Comparison of ENCODE assay signal across 16 mouse cellular contexts in the genomic region with DNA sequence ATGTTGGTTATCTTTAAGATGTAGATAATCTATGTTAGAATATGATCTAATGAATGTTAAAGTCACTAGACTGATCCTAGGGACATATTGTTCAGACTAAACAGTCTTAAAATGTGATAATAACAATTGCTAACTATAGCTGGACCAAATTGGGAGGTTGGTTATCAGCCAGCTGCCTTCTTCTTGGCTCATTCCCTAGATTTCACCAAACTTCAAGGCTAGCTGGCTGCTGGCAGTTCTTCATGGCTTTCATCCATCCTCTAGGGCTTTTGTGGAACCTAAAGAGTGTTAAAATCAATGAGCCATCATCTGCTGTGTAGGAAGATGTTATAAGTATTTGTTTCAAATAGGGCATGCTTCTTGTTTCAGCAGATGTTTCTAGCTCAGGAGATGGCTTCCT.
DNase-seq lines count a peak whose midpoint lies in the region; ATAC-seq and TF ChIP-seq lines count a peak whose summit lies in the region.
"Had no signal": no experiment of that assay in that cellular context is flagged by ENCODE, and none has a peak within 500 bp of the region (broad histone marks: within the 10 kb centered on the region; RNA-seq: fewer than 3 reads in every experiment).

No protein-coding gene starts in this region.

- H3K9ac ChIP-seq in forebrain, postnatal 0 days, result no peak overlapping the region
- no peak overlapping the region for H3K9ac ChIP-seq in forebrain, embryonic 12.5 days
- no peak overlapping the region for H3K9ac ChIP-seq in midbrain, embryonic 11.5 days (ENCODE audit: low read length)
- H3K9ac ChIP-seq: liver, embryonic 14.5 days had no signal

- no peak overlapping the region for H3K27ac ChIP-seq in forebrain, postnatal 0 days (ENCODE audit: low read depth, low read length)
- H3K27ac ChIP-seq in forebrain, embryonic 12.5 days, result no peak overlapping the region
- no peak overlapping the region for H3K27ac ChIP-seq in midbrain, embryonic 11.5 days (ENCODE audit: low read depth, low read length)
- H3K27ac ChIP-seq: embryonic facial prominence, embryonic 10.5 days; heart, embryonic 10.5 days; kidney, postnatal 0 days; liver, embryonic 14.5 days; midbrain, embryonic 10.5 days had no signal

- H3K27me3 ChIP-seq in forebrain, postnatal 0 days (ENCODE audit: insufficient read depth, low read length), result no peaks in the 10 kb centered on the region
- H3K27me3 ChIP-seq in forebrain, embryonic 12.5 days, result no peaks in the 10 kb centered on the region
- no peaks in the 10 kb centered on the region for H3K27me3 ChIP-seq in midbrain, embryonic 11.5 days (ENCODE audit: control insufficient read depth, insufficient read depth, low read length)

- H3K4me1 ChIP-seq in forebrain, postnatal 0 days (ENCODE audit: insufficient read depth), result no peaks in the 10 kb centered on the region
- H3K4me1 ChIP-seq in forebrain, embryonic 12.5 days, result no peaks in the 10 kb centered on the region
- H3K4me1 ChIP-seq in midbrain, embryonic 11.5 days (ENCODE audit: control insufficient read depth, insufficient read depth, low read length), result no peaks in the 10 kb centered on the region
- H3K4me1 ChIP-seq: embryonic facial prominence, embryonic 10.5 days; heart, embryonic 10.5 days; midbrain, embryonic 10.5 days had no signal

- peak; percentile 25 for DNase-seq in forebrain, postnatal 0 days
- peak; percentile 4 for DNase-seq in adipocyte (ENCODE audit: low spot score)
- DNase-seq in layer of hippocampus, adult 18-20 months (ENCODE audit: low spot score in 2 of 2), result peak; percentile 33 to 70
- DNase-seq in left cerebral cortex, postnatal 25 days (ENCODE audit: low spot score in 2 of 2), result peak; percentile 48 to 70
- DNase-seq in midbrain, embryonic 11.5 days (ENCODE audit: low spot score, missing footprints), result no peak
- no peak for DNase-seq in natural killer cell, adult 2 months (ENCODE audit: low spot score in 2 of 2)
- DNase-seq in retina, embryonic 14.5 days (ENCODE audit: low spot score), result no peak
- DNase-seq: cerebellum, adult 9-11 months; heart, postnatal 4 days; lung, postnatal 14 days had no signal

- intact Hi-C loops in left cerebral cortex, postnatal 25 days (cut with DNase I), result no loop called here

- H3K4me2 ChIP-seq in forebrain, postnatal 0 days (ENCODE audit: low read depth), result no peak overlapping the region
- no peak overlapping the region for H3K4me2 ChIP-seq in forebrain, embryonic 12.5 days
- H3K4me2 ChIP-seq in midbrain, embryonic 11.5 days, result no peak overlapping the region

- no peaks in the 10 kb centered on the region for H3K9me3 ChIP-seq in forebrain, postnatal 0 days (ENCODE audit: low read length)
- H3K9me3 ChIP-seq in forebrain, embryonic 12.5 days, result no peaks in the 10 kb centered on the region
- no peaks in the 10 kb centered on the region for H3K9me3 ChIP-seq in midbrain, embryonic 11.5 days (ENCODE audit: control insufficient read depth, low read length)
- H3K9me3 ChIP-seq: embryonic facial prominence, embryonic 10.5 days; heart, embryonic 10.5 days; midbrain, embryonic 10.5 days had no signal

- H3K36me3 ChIP-seq in forebrain, postnatal 0 days (ENCODE audit: insufficient read depth), result no peaks in the 10 kb centered on the region
- no peaks in the 10 kb centered on the region for H3K36me3 ChIP-seq in forebrain, embryonic 12.5 days (replicated peaks)
- H3K36me3 ChIP-seq in midbrain, embryonic 11.5 days (ENCODE audit: control insufficient read depth, insufficient read depth, low read length), result no peaks in the 10 kb centered on the region
- H3K36me3 ChIP-seq: embryonic facial prominence, embryonic 10.5 days; heart, embryonic 10.5 days; midbrain, embryonic 10.5 days had no signal

- no peak for ATAC-seq in forebrain, postnatal 0 days
- ATAC-seq in forebrain, embryonic 12.5 days (ENCODE audit: low FRiP score), result no peak
- ATAC-seq in midbrain, embryonic 11.5 days (ENCODE audit: low FRiP score), result no peak

- H3K4me3 ChIP-seq in forebrain, postnatal 0 days (ENCODE audit: low read depth, low read length), result no peak overlapping the region
- no peak overlapping the region for H3K4me3 ChIP-seq in forebrain, embryonic 12.5 days (replicated peaks)
- H3K4me3 ChIP-seq in midbrain, embryonic 11.5 days (ENCODE audit: low read depth, low read length), result no peak overlapping the region
- H3K4me3 ChIP-seq: embryonic facial prominence, embryonic 10.5 days; heart, embryonic 10.5 days; midbrain, embryonic 10.5 days had no signal

- no peak for TF ChIP-seq CTCF in forebrain, postnatal 0 days (IDR thresholded peaks at IDR 0.05; ENCODE audit: low read depth)

Comparison
In these comparisons a context has a peak if more than half of its experiments do, and no peak if none do; other contexts are left out.
1. DNase-seq: peak in forebrain, postnatal 0 days (single experiment), adipocyte (single experiment), layer of hippocampus, adult 18-20 months (2 of 2) and left cerebral cortex, postnatal 25 days (2 of 2); none in midbrain, embryonic 11.5 days (single experiment), natural killer cell, adult 2 months (0 of 2) and retina, embryonic 14.5 days (single experiment).